Mouse (Mus musculus) G1E (cell line): ENCODE measurements around the gene Slc26a1.

Experiments
- CTCF ChIP-seq: IDR thresholded peaks from 2 replicates; pipeline ENCODE4 v1.5.1; 2012; ENCODE audit warnings: low read depth, low read length, inconsistent platforms, mixed read lengths
- GATA1 ChIP-seq: IDR thresholded peaks from 2 replicates; pipeline ENCODE4 v1.6.1; 2012; ENCODE audit warnings: borderline replicate concordance, low read length, inconsistent platforms, mixed read lengths
- TAL1 ChIP-seq: conservative IDR thresholded peaks from 2 replicates; pipeline ENCODE4 v1.6.1; 2012; ENCODE audit warnings: low read depth, low read length, inconsistent platforms, mixed read lengths

- TF ChIP-seq CTCF (no peak), TAL1 (no peak), GATA1 (no peak)
Observed at GRCm38 (mm10) chr5:108714149-108714548, 38.8 kb upstream of the Slc26a1 start.
